Mouse (Mus musculus): ENCODE measurements around the gene Tas2r102. TPM values are rescaled to one million over a fixed set of nuclear protein-coding genes. Genes with fewer than 3 reads are reported as not detected.

Tas2r102 gene
- polyA plus RNA-seq (2016; fragmentation: Nextera tagmentation; extraction: Ambion mirVana) = not detected in 2 replicates

- 96% methylated on average over 2 of the region's 2 CpGs for WGBS
- Histone ChIP-seq H3K27ac (no peak within 1 kb of the TSS), H3K9me3 (no peaks in the 10 kb centered on the region)
Observed at GRCm38 (mm10) chr6:132761831-132762230, at the start of gene Tas2r102. Gene Tas2r102, plus strand, starts transcription at chr6:132762131.

GRCm38 (mm10) chr6:132737935-132738334 lies 24.0 kb upstream of the Tas2r102 start, which contains the start of gene Tas2r115:
Gene Tas2r115, minus strand, starts transcription at chr6:132738035.
- no peak within 1 kb of the TSS for H3K9ac ChIP-seq
- no peaks in the 10 kb centered on the region for H3K9me3 ChIP-seq
- H3K4me1 ChIP-seq = no peaks in the 10 kb centered on the region
- ATAC-seq (ENCODE audit: low FRiP score, low read depth) = no peak
- no peak within 1 kb of the TSS for H3K4me3 ChIP-seq
- H3K27me3 ChIP-seq (replicated peaks) = no peaks in the 10 kb centered on the region
- no peaks in the 10 kb centered on the region for H3K36me3 ChIP-seq
- H3K4me2 ChIP-seq (replicated peaks) = no peak within 1 kb of the TSS
- no peak within 1 kb of the TSS for H3K27ac ChIP-seq
- 81% methylated on average over 2 of the region's 2 CpGs for WGBS

More at GRCm38 (mm10) chr6:132761831-132762230, at the start of gene Tas2r102:
- H3K9ac ChIP-seq = no peak within 1 kb of the TSS
- no peaks in the 10 kb centered on the region for H3K36me3 ChIP-seq
- H3K4me3 ChIP-seq = no peak within 1 kb of the TSS
- H3K4me1 ChIP-seq = no peaks in the 10 kb centered on the region
- ATAC-seq (ENCODE audit: low FRiP score, low read depth) = no peak
- no peak within 1 kb of the TSS for H3K4me2 ChIP-seq (replicated peaks)
- no peaks in the 10 kb centered on the region for H3K27me3 ChIP-seq (replicated peaks)

- Histone ChIP-seq H3K4me1 (no peaks in the 10 kb centered on the region), H3K36me3 (no peaks in the 10 kb centered on the region), H3K27me3 (replicated peaks) (no peaks in the 10 kb centered on the region), H3K4me3 (no peak overlapping the region), H3K27ac (no peak overlapping the region), H3K9ac (no peak overlapping the region), H3K9me3 (no peaks in the 10 kb centered on the region), H3K4me2 (replicated peaks) (no peak overlapping the region)
- whole genome bisulfite sequencing = 90% methylated on average over 2 of the region's 2 CpGs
- ATAC-seq (ENCODE audit: low FRiP score, low read depth) = no peak
Observed at GRCm38 (mm10) chr6:132750206-132750605, 11.7 kb upstream of the Tas2r102 start.

GRCm38 (mm10) chr6:132754430-132754829 lies 7.5 kb upstream of the Tas2r102 start, which contains the start of gene Tas2r124:
Gene Tas2r124, plus strand, starts transcription at chr6:132754730.
- WGBS = 82% methylated on average over 1 of the region's 1 CpGs
- Histone ChIP-seq H3K4me2 (replicated peaks) (no peak within 1 kb of the TSS), H3K27ac (no peak within 1 kb of the TSS)

GRCm38 (mm10) chr6:132778062-132778461 lies 16.1 kb downstream of the Tas2r102 start, which contains the start of gene Tas2r136:
Gene Tas2r136, minus strand, starts transcription at chr6:132778162.
- no peak within 1 kb of the TSS for H3K27ac ChIP-seq
- H3K4me2 ChIP-seq (replicated peaks) = no peak within 1 kb of the TSS
- no peak within 1 kb of the TSS for H3K9ac ChIP-seq
- H3K27me3 ChIP-seq (replicated peaks) = no peaks in the 10 kb centered on the region
- no peaks in the 10 kb centered on the region for H3K9me3 ChIP-seq
- H3K4me3 ChIP-seq = no peak within 1 kb of the TSS
- H3K36me3 ChIP-seq = no peaks in the 10 kb centered on the region
- H3K4me1 ChIP-seq = no peaks in the 10 kb centered on the region
- ATAC-seq (ENCODE audit: low FRiP score, low read depth) = no peak

More at GRCm38 (mm10) chr6:132754430-132754829, 7.5 kb upstream of the Tas2r102 start, which contains the start of gene Tas2r124:
- Histone ChIP-seq H3K27me3 (replicated peaks) (no peaks in the 10 kb centered on the region), H3K36me3 (no peaks in the 10 kb centered on the region), H3K9ac (no peak within 1 kb of the TSS), H3K4me1 (no peaks in the 10 kb centered on the region), H3K9me3 (no peaks in the 10 kb centered on the region), H3K4me3 (no peak within 1 kb of the TSS)
- no peak for ATAC-seq (ENCODE audit: low FRiP score, low read depth)

GRCm38 (mm10) chr6:132795393-132795792 lies 33.5 kb downstream of the Tas2r102 start:
- Histone ChIP-seq H3K27me3 (replicated peaks) (no peaks in the 10 kb centered on the region), H3K4me2 (replicated peaks) (no peak overlapping the region), H3K36me3 (no peaks in the 10 kb centered on the region), H3K27ac (no peak overlapping the region), H3K9me3 (peaks cover 25% of the 10 kb centered on the region), H3K4me1 (no peaks in the 10 kb centered on the region), H3K9ac (no peak overlapping the region), H3K4me3 (no peak overlapping the region)
- WGBS = 20% methylated on average over 1 of the region's 1 CpGs
- no peak for ATAC-seq (ENCODE audit: low FRiP score, low read depth)

GRCm38 (mm10) chr6:132802518-132802917 lies 40.6 kb downstream of the Tas2r102 start, which contains the start of gene Tas2r117:
Gene Tas2r117, plus strand, starts transcription at chr6:132802818.
- H3K4me2 ChIP-seq (replicated peaks) = no peak within 1 kb of the TSS
- no peaks in the 10 kb centered on the region for H3K27me3 ChIP-seq (replicated peaks)
- H3K9me3 ChIP-seq = no peaks in the 10 kb centered on the region
- no peaks in the 10 kb centered on the region for H3K36me3 ChIP-seq
- H3K4me1 ChIP-seq = no peaks in the 10 kb centered on the region
- no peak within 1 kb of the TSS for H3K4me3 ChIP-seq
- ATAC-seq (ENCODE audit: low FRiP score, low read depth) = no peak
- no peak within 1 kb of the TSS for H3K27ac ChIP-seq
- WGBS = 83% methylated on average over 1 of the region's 1 CpGs
- no peak within 1 kb of the TSS for H3K9ac ChIP-seq

Other genes with a start within 250 kb of the Tas2r102 start
- gene Prh1, start 192.3 kb upstream of the Tas2r102 start, polyA plus RNA-seq (2016; fragmentation: Nextera tagmentation; extraction: Ambion mirVana) = not detected in 2 replicates
- gene Prp2, start 166.2 kb upstream of the Tas2r102 start, polyA plus RNA-seq (2016; fragmentation: Nextera tagmentation; extraction: Ambion mirVana) = not detected in 2 replicates
- not detected in 2 replicates for gene A630073D07Rik, start 110.6 kb upstream of the Tas2r102 start, polyA plus RNA-seq (2016; fragmentation: Nextera tagmentation; extraction: Ambion mirVana)
- gene Tas2r120, start 105.2 kb upstream of the Tas2r102 start, polyA plus RNA-seq (2016; fragmentation: Nextera tagmentation; extraction: Ambion mirVana) = not detected in 2 replicates
- not detected in 2 replicates for gene Tas2r121, start 61.1 kb upstream of the Tas2r102 start, polyA plus RNA-seq (2016; fragmentation: Nextera tagmentation; extraction: Ambion mirVana)
- gene Tas2r122, start 50.2 kb upstream of the Tas2r102 start, polyA plus RNA-seq (2016; fragmentation: Nextera tagmentation; extraction: Ambion mirVana) = not detected in 2 replicates
- not detected in 2 replicates for gene Tas2r115, start 24.1 kb upstream of the Tas2r102 start, polyA plus RNA-seq (2016; fragmentation: Nextera tagmentation; extraction: Ambion mirVana)
- gene Tas2r124, start 7.4 kb upstream of the Tas2r102 start, polyA plus RNA-seq (2016; fragmentation: Nextera tagmentation; extraction: Ambion mirVana) = not detected in 2 replicates
- not detected in 2 replicates for gene Tas2r136, start 16.0 kb downstream of the Tas2r102 start, polyA plus RNA-seq (2016; fragmentation: Nextera tagmentation; extraction: Ambion mirVana)
- gene Tas2r117, start 40.7 kb downstream of the Tas2r102 start, polyA plus RNA-seq (2016; fragmentation: Nextera tagmentation; extraction: Ambion mirVana) = not detected in 2 replicates
- not detected in 2 replicates for gene Tas2r123, start 85.0 kb downstream of the Tas2r102 start, polyA plus RNA-seq (2016; fragmentation: Nextera tagmentation; extraction: Ambion mirVana)
- gene Tas2r116, start 93.3 kb downstream of the Tas2r102 start, polyA plus RNA-seq (2016; fragmentation: Nextera tagmentation; extraction: Ambion mirVana) = not detected in 2 replicates
- gene Tas2r110, start 105.9 kb downstream of the Tas2r102 start, polyA plus RNA-seq (2016; fragmentation: Nextera tagmentation; extraction: Ambion mirVana) = not detected in 2 replicates
- not detected in 2 replicates for gene Tas2r113, start 130.9 kb downstream of the Tas2r102 start, polyA plus RNA-seq (2016; fragmentation: Nextera tagmentation; extraction: Ambion mirVana)
- 0.22 and 0.43 TPM in 2 replicates for gene Tas2r125, start 147.5 kb downstream of the Tas2r102 start, polyA plus RNA-seq (2016; fragmentation: Nextera tagmentation; extraction: Ambion mirVana)
- gene Tas2r129, start 189.0 kb downstream of the Tas2r102 start, polyA plus RNA-seq (2016; fragmentation: Nextera tagmentation; extraction: Ambion mirVana) = not detected in 2 replicates
- not detected in 2 replicates for gene Tas2r131, start 195.8 kb downstream of the Tas2r102 start, polyA plus RNA-seq (2016; fragmentation: Nextera tagmentation; extraction: Ambion mirVana)
- gene Tas2r109, start 218.8 kb downstream of the Tas2r102 start, polyA plus RNA-seq (2016; fragmentation: Nextera tagmentation; extraction: Ambion mirVana) = not detected in 2 replicates

Measured in neural tube, embryonic 12.5 days (tissue).